Comparison of ENCODE assay signal across 8 mouse cellular contexts in the genomic region with DNA sequence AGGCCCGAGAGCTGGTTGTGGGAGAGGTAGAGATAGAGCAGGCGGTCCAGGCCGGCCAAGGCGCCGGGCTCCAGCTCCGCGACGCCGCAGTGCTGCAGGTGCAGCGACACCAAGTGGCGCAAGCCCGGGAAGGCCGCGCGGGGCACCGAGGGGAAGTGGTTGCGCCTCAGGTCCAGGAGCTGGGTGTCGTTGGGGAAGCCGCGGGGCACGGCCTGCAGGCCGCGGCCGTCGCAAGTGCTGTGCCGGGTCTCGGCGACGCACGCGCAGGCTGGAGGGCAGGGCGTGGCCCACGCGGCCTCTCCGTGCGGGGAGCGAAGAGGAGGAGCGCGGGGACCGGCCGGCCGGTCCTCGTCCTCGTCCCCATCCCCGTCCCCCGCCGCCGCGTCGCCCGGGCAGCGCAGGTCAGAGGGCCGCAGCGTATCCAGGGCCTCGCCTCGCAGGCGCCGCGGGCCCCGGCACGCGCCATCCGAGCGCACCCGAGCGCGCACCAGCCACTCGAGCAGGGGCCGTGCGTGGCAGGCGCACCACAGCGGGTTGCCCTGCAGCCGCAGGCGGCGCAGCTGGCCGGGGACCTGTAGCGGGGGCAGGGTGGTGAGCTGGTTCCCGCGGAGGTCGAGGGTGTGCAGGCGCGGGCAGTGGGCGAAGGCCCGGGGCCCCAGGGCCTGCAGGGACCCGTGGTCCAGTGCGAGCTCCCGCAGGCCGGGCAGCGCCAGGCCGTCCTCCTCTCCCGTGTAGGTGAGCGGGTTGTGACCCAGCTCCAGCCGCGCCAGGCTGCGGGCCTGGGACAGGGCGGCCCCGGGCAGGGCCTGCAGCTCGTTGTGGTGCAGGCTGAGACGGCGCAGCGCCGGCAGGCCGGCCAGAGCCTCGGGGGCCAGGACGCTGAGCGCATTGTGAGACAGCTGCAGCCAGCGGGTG. TPM values are rescaled to one million over a fixed set of nuclear protein-coding genes. Genes with fewer than 3 reads are reported as not detected.
DNase-seq lines count a peak whose midpoint lies in the region; ATAC-seq lines count a peak whose summit lies in the region.

No protein-coding gene starts in this region.

- peak overlapping the region; percentile 67 for H3K9ac ChIP-seq in embryonic facial prominence, embryonic 12.5 days
- H3K9ac ChIP-seq in limb, embryonic 15.5 days = peak overlapping the region; percentile 69

- peaks cover 4% of the 10 kb centered on the region; the same call in 1 of the 2 replicates for H3K9me3 ChIP-seq in erythroblast, embryonic 14.5 days (ENCODE audit: control insufficient read depth, low read length)
- H3K9me3 ChIP-seq in embryonic facial prominence, embryonic 12.5 days = no peaks in the 10 kb centered on the region
- no peaks in the 10 kb centered on the region for H3K9me3 ChIP-seq in limb, embryonic 15.5 days

- H3K36me3 ChIP-seq in erythroblast, embryonic 14.5 days (ENCODE audit: control insufficient read depth) = no peaks in the 10 kb centered on the region
- H3K36me3 ChIP-seq in embryonic facial prominence, embryonic 12.5 days = no peaks in the 10 kb centered on the region
- peaks cover 5% of the 10 kb centered on the region; the same call in 1 of the 2 replicates for H3K36me3 ChIP-seq in limb, embryonic 15.5 days

- H3K4me2 ChIP-seq in embryonic facial prominence, embryonic 12.5 days (replicated peaks) = peak overlapping the region; percentile 99
- H3K4me2 ChIP-seq in limb, embryonic 15.5 days = peak overlapping the region; percentile 95

- WGBS in embryonic facial prominence, embryonic 12.5 days = under 1% methylated on average over 93 of the region's 107 CpGs
- under 1% methylated on average over 86 of the region's 107 CpGs for WGBS in limb, embryonic 15.5 days

- DNase-seq in heart, adult 8-10 months (ENCODE audit: low spot score) = peak; percentile 72
- peak; percentile 78 to 87 for DNase-seq in kidney, adult 8-10 months
- peak; percentile 67 to 80 for DNase-seq in monocyte, adult 2 months (ENCODE audit: low read depth in 1 of 2, low spot score in 2 of 2)
- peak; percentile 69 to 82 for DNase-seq in spleen, postnatal 14 days (ENCODE audit: low spot score in 2 of 2)

- peaks cover 58% of the 10 kb centered on the region for H3K27me3 ChIP-seq in erythroblast, embryonic 14.5 days (ENCODE audit: control insufficient read depth)
- peaks cover 52% of the 10 kb centered on the region for H3K27me3 ChIP-seq in embryonic facial prominence, embryonic 12.5 days
- H3K27me3 ChIP-seq in limb, embryonic 15.5 days = peaks cover 28% of the 10 kb centered on the region

- peak overlapping the region; percentile 49 for H3K4me3 ChIP-seq in erythroblast, embryonic 14.5 days (replicated peaks)
- H3K4me3 ChIP-seq in embryonic facial prominence, embryonic 12.5 days = peak overlapping the region; percentile 61
- H3K4me3 ChIP-seq in limb, embryonic 15.5 days = peak overlapping the region; percentile 61

- no peak for ATAC-seq in erythroblast, adult 5-6 weeks (replicated peaks; ENCODE audit: low FRiP score, poor library complexity, severe bottlenecking)
- ATAC-seq in embryonic facial prominence, embryonic 12.5 days (ENCODE audit: insufficient number of reproducible peaks, insufficient read depth, low FRiP score, low TSS enrichment) = peak; percentile 44
- peak; percentile 52 for ATAC-seq in limb, embryonic 15.5 days (ENCODE audit: insufficient number of reproducible peaks, low FRiP score, low TSS enrichment, low read depth)

- peaks cover 13% of the 10 kb centered on the region for H3K4me1 ChIP-seq in erythroblast, embryonic 14.5 days (ENCODE audit: control insufficient read depth)
- peaks cover 8% of the 10 kb centered on the region; the same call in 1 of the 2 replicates for H3K4me1 ChIP-seq in embryonic facial prominence, embryonic 12.5 days
- peaks cover 32% of the 10 kb centered on the region for H3K4me1 ChIP-seq in limb, embryonic 15.5 days

- H3K27ac ChIP-seq in embryonic facial prominence, embryonic 12.5 days = no peak overlapping the region
- peak overlapping the region; percentile 63 for H3K27ac ChIP-seq in limb, embryonic 15.5 days

RNA-seq across cellular contexts. Expression of a gene that starts 2.9 kb away (rescaled TPM):
- polyA plus RNA-seq in erythroblast, embryonic 14.5 days (2012) = 0.03 TPM in 1 of 2 replicates, not detected in the other
- not detected in 2 replicates for total RNA-seq in erythroblast, adult 5-6 weeks (2015; ENCODE audit: low replicate concordance)
- total RNA-seq in erythroblast, adult 5-6 weeks (2017; ENCODE audit: low replicate concordance) = 0.14 TPM in 1 of 2 replicates, not detected in the other
- 7.6 and 8.5 TPM in 2 replicates for polyA plus RNA-seq in embryonic facial prominence, embryonic 12.5 days (2016; fragmentation: Nextera tagmentation; extraction: Ambion mirVana)
- 1 to 10 TPM in 3 of 4 experiments, under 1 TPM in 1; 0.66 to 2.6 (median 1.3) TPM for total RNA-seq in heart, adult 8-10 months (2022)
- 15.2 and 15.3 TPM in 2 replicates for polyA plus RNA-seq in limb, embryonic 15.5 days (2015; fragmentation: Nextera tagmentation; extraction: Ambion mirVana)

RNA-seq across cellular contexts. Expression of a gene that starts 30.5 kb away (rescaled TPM):
- 0.52 and 0.74 TPM in 2 replicates for polyA plus RNA-seq in erythroblast, embryonic 14.5 days (2012)
- total RNA-seq in erythroblast, adult 5-6 weeks (2015; ENCODE audit: low replicate concordance) = 0.96 and 5.2 TPM in 2 replicates
- 4.5 and 9.8 TPM in 2 replicates for total RNA-seq in erythroblast, adult 5-6 weeks (2017; ENCODE audit: low replicate concordance)
- 24.5 and 27.7 TPM in 2 replicates for polyA plus RNA-seq in embryonic facial prominence, embryonic 12.5 days (2016; fragmentation: Nextera tagmentation; extraction: Ambion mirVana)
- total RNA-seq in heart, adult 8-10 months (2022) = 10 to 100 TPM; 10.6 to 17.0 (median 12.9) TPM
- 16.5 and 17.9 TPM in 2 replicates for polyA plus RNA-seq in limb, embryonic 15.5 days (2015; fragmentation: Nextera tagmentation; extraction: Ambion mirVana)

RNA-seq across cellular contexts. Expression of a gene that starts 50.6 kb away (rescaled TPM):
- 0.78 and 0.85 TPM in 2 replicates for polyA plus RNA-seq in erythroblast, embryonic 14.5 days (2012)
- total RNA-seq in erythroblast, adult 5-6 weeks (2015; ENCODE audit: low replicate concordance) = 2.5 and 3.1 TPM in 2 replicates
- 2.0 and 4.2 TPM in 2 replicates for total RNA-seq in erythroblast, adult 5-6 weeks (2017; ENCODE audit: low replicate concordance)
- 36.4 and 41.1 TPM in 2 replicates for polyA plus RNA-seq in embryonic facial prominence, embryonic 12.5 days (2016; fragmentation: Nextera tagmentation; extraction: Ambion mirVana)
- 10 to 100 TPM; 61.4 to 72.3 (median 65.5) TPM for total RNA-seq in heart, adult 8-10 months (2022)
- 28.7 and 28.9 TPM in 2 replicates for polyA plus RNA-seq in limb, embryonic 15.5 days (2015; fragmentation: Nextera tagmentation; extraction: Ambion mirVana)

RNA-seq across cellular contexts. Expression of a gene that starts 51.1 kb away (rescaled TPM):
- 43.1 and 44.2 TPM in 2 replicates for polyA plus RNA-seq in erythroblast, embryonic 14.5 days (2012)
- 8.3 and 19.4 TPM in 2 replicates for total RNA-seq in erythroblast, adult 5-6 weeks (2015; ENCODE audit: low replicate concordance)
- 34.2 and 41.5 TPM in 2 replicates for total RNA-seq in erythroblast, adult 5-6 weeks (2017; ENCODE audit: low replicate concordance)
- 121 and 123 TPM in 2 replicates for polyA plus RNA-seq in embryonic facial prominence, embryonic 12.5 days (2016; fragmentation: Nextera tagmentation; extraction: Ambion mirVana)
- 10 to 100 TPM; 25.4 to 28.6 (median 27.1) TPM for total RNA-seq in heart, adult 8-10 months (2022)
- 99.6 and 101 TPM in 2 replicates for polyA plus RNA-seq in limb, embryonic 15.5 days (2015; fragmentation: Nextera tagmentation; extraction: Ambion mirVana)

Comparison
In these comparisons a context has a peak if more than half of its experiments do, and no peak if none do; other contexts are left out.
1. RNA of a gene that starts 30.5 kb away (polyA plus RNA-seq): 24.5 to 27.7 TPM in embryonic facial prominence, embryonic 12.5 days and 16.5 to 17.9 TPM in limb, embryonic 15.5 days; 0.52 to 0.74 TPM in erythroblast, embryonic 14.5 days; every median in the first group is over 10 times any median in the second.
2. RNA of a gene that starts 50.6 kb away (polyA plus RNA-seq): 36.4 to 41.1 TPM in embryonic facial prominence, embryonic 12.5 days and 28.7 to 28.9 TPM in limb, embryonic 15.5 days; 0.78 to 0.85 TPM in erythroblast, embryonic 14.5 days; every median in the first group is over 10 times any median in the second.
3. Peak in every context shown above with its lines, with median percentiles within 50 percentile points of each other: H3K4me3 ChIP-seq and DNase-seq.